Mouse (Mus musculus) ES-Bruce4 (cell line): Measurements from ENCODE around the gene Ano6. TPM values are rescaled to one million over a fixed set of nuclear protein-coding genes. Genes with fewer than 3 reads are reported as not detected.
A peak's percentile ranks its signal among the peaks of the same experiment; 100 is the strongest.

Experiments used
- H3K27ac ChIP-seq: 2 replicates; pipeline ENCODE4 v1.5.1; 2012; ENCODE audit warnings: low read length, inconsistent platforms; ENCODE audit not compliant: insufficient read depth
- H3K27me3 ChIP-seq: 2 replicates; pipeline ENCODE4 v1.6.1; 2012; ENCODE audit warnings: mild to moderate bottlenecking, low read length, inconsistent platforms; ENCODE audit not compliant: control insufficient read depth, poor library complexity, insufficient read depth, severe bottlenecking
- H3K36me3 ChIP-seq: 2 replicates; pipeline ENCODE4 v1.6.1; 2012; ENCODE audit warnings: inconsistent platforms, mild to moderate bottlenecking, low read length, moderate library complexity; ENCODE audit not compliant: control insufficient read depth, poor library complexity, insufficient read depth, severe bottlenecking
- H3K4me1 ChIP-seq: one replicate; pipeline ENCODE4 v1.8.1; 2011; ENCODE audit warnings: low read length; ENCODE audit not compliant: control insufficient read depth, insufficient read depth
- H3K4me3 ChIP-seq: 2 replicates; pipeline ENCODE4 v1.5.1; 2011; ENCODE audit warnings: low read depth, mild to moderate bottlenecking, low read length
- H3K9ac ChIP-seq: 2 replicates; pipeline ENCODE4 v1.6.1; 2012; ENCODE audit warnings: low read depth, mild to moderate bottlenecking, inconsistent platforms; ENCODE audit not compliant: poor library complexity, severe bottlenecking
- H3K9me3 ChIP-seq: replicated peaks from 2 replicates; pipeline ENCODE4 v1.6.1; 2012; ENCODE audit warnings: mild to moderate bottlenecking, low read length, inconsistent platforms; ENCODE audit not compliant: control insufficient read depth, poor library complexity, insufficient read depth, severe bottlenecking
- CTCF ChIP-seq: IDR thresholded peaks from one replicate; pipeline ENCODE4 v1.8.1; 2011; ENCODE audit warnings: low read depth, low read length
- EP300 ChIP-seq: IDR thresholded peaks from 2 replicates; pipeline ENCODE4 v1.6.1; 2011; ENCODE audit warnings: low read depth, low read length; ENCODE audit not compliant: insufficient read depth
- POLR2A ChIP-seq: IDR thresholded peaks from one replicate; pipeline ENCODE4 v1.8.1; 2011; ENCODE audit warnings: low read length; ENCODE audit not compliant: insufficient read depth
- polyA plus RNA-seq: library from polyadenylated mRNA; stranded (reverse); fragments of >200 nt; gene quantifications from 2 replicates; pipeline ENCODE4 v1.2.4, GENCODE M21; 2011; ENCODE audit warnings: low read depth; ENCODE audit not compliant: missing spikeins, insufficient read depth, insufficient read length

Gene Ano6
- polyA plus RNA-seq, 1 experiment = 42.5 TPM

- H3K9ac ChIP-seq = no peak overlapping the region
- no peaks in the 10 kb centered on the region for H3K27me3 ChIP-seq
- H3K27ac ChIP-seq = no peak overlapping the region
- TF ChIP-seq EP300 (no peak), POLR2A (no peak), CTCF (no peak)
- no peaks in the 10 kb centered on the region for H3K4me1 ChIP-seq
- no peaks in the 10 kb centered on the region for H3K36me3 ChIP-seq
- H3K9me3 ChIP-seq = no peaks in the 10 kb centered on the region
- no peak overlapping the region for H3K4me3 ChIP-seq
These were observed 20.3 kb upstream of the Ano6 start for GRCm38 (mm10) chr15:95770307-95770706.

- Histone ChIP-seq H3K4me3 (peak overlapping the region; percentile 54), H3K9ac (no peak overlapping the region), H3K27ac (no peak overlapping the region), H3K9me3 (no peaks in the 10 kb centered on the region), H3K36me3 (no peaks in the 10 kb centered on the region), H3K27me3 (no peaks in the 10 kb centered on the region), H3K4me1 (no peaks in the 10 kb centered on the region)
- TF ChIP-seq EP300 (no peak), CTCF (no peak), POLR2A (no peak)
These were observed 18.3 kb upstream of the Ano6 start for GRCm38 (mm10) chr15:95772374-95772773.

- no peak overlapping the region for H3K4me3 ChIP-seq
These were observed 17.5 kb upstream of the Ano6 start for GRCm38 (mm10) chr15:95772861-95773836.

GRCm38 (mm10) chr15:95774197-95774596 is 16.4 kb upstream of the Ano6 start:
- Histone ChIP-seq H3K27ac (no peak overlapping the region), H3K36me3 (no peaks in the 10 kb centered on the region), H3K9me3 (no peaks in the 10 kb centered on the region), H3K4me3 (no peak overlapping the region), H3K9ac (no peak overlapping the region), H3K4me1 (no peaks in the 10 kb centered on the region), H3K27me3 (no peaks in the 10 kb centered on the region)
- TF ChIP-seq CTCF = no peak

More at GRCm38 (mm10) chr15:95772861-95773836, 17.5 kb upstream of the Ano6 start:
- Histone ChIP-seq H3K36me3 (no peaks in the 10 kb centered on the region), H3K9ac (no peak overlapping the region), H3K4me1 (no peaks in the 10 kb centered on the region), H3K27ac (no peak overlapping the region), H3K9me3 (no peaks in the 10 kb centered on the region), H3K27me3 (no peaks in the 10 kb centered on the region)
- TF ChIP-seq POLR2A (no peak), CTCF (peak; percentile 93)

- Histone ChIP-seq H3K9ac (no peak overlapping the region), H3K4me3 (no peak overlapping the region), H3K4me1 (no peaks in the 10 kb centered on the region), H3K27ac (no peak overlapping the region), H3K27me3 (no peaks in the 10 kb centered on the region), H3K9me3 (no peaks in the 10 kb centered on the region), H3K36me3 (no peaks in the 10 kb centered on the region)
- TF ChIP-seq POLR2A = no peak
- TF ChIP-seq EP300 = no peak
- no peak for TF ChIP-seq CTCF
These were observed 15.8 kb upstream of the Ano6 start for GRCm38 (mm10) chr15:95774674-95775414.

GRCm38 (mm10) chr15:95777743-95778142 is 12.9 kb upstream of the Ano6 start:
- no peaks in the 10 kb centered on the region for H3K36me3 ChIP-seq
- no peaks in the 10 kb centered on the region for H3K4me1 ChIP-seq
- no peak overlapping the region for H3K27ac ChIP-seq
- no peak overlapping the region for H3K4me3 ChIP-seq
- TF ChIP-seq CTCF = no peak
- H3K9me3 ChIP-seq = no peaks in the 10 kb centered on the region
- no peak overlapping the region for H3K9ac ChIP-seq
- H3K27me3 ChIP-seq = no peaks in the 10 kb centered on the region
